Mouse (Mus musculus) spleen, postnatal 10 days (tissue): ENCODE data around the gene Cc2d1a.
A peak's percentile ranks its signal among the peaks of the same experiment; 100 is the strongest.

Source experiments
- DNase-seq, 2 experiments: peaks; one replicate each; pipeline ENCODE4 v3.0.0; 2021 to 2022; ENCODE audit warnings: low spot score in 2 of 2

Cc2d1a gene

GRCm38 (mm10) chr8:84147769-84148530 lies at the start of gene Cc2d1a, which contains the start of gene 4930432K21Rik:
TSS of gene Cc2d1a (minus strand) at chr8:84147936.
TSS of gene 4930432K21Rik (plus strand) at chr8:84148025.
- peak; percentile 77 to 92 for DNase-seq

GRCm38 (mm10) chr8:84197141-84197921 lies 49.6 kb upstream of the Cc2d1a start:
- DNase-seq: peak in 1 of 2 experiments; percentile 64

GRCm38 (mm10) chr8:84194224-84194743 lies 46.5 kb upstream of the Cc2d1a start:
- no peak for DNase-seq

- peak in 1 of 2 experiments; percentile 47 for DNase-seq
Observed at GRCm38 (mm10) chr8:84193566-84193965, 45.8 kb upstream of the Cc2d1a start.

GRCm38 (mm10) chr8:84193161-84193560 lies 45.4 kb upstream of the Cc2d1a start:
- no peak for DNase-seq

- peak in 1 of 2 experiments; percentile 83 for DNase-seq
Observed at GRCm38 (mm10) chr8:84192555-84192954, 44.8 kb upstream of the Cc2d1a start.

GRCm38 (mm10) chr8:84192023-84192422 lies 44.3 kb upstream of the Cc2d1a start:
- peak in 1 of 2 experiments; percentile 43 for DNase-seq

GRCm38 (mm10) chr8:84190191-84190867 lies 42.6 kb upstream of the Cc2d1a start:
- peak in 1 of 2 experiments; percentile 37 for DNase-seq

GRCm38 (mm10) chr8:84189603-84190002 lies 41.9 kb upstream of the Cc2d1a start:
- DNase-seq: no peak

- no peak for DNase-seq
Observed at GRCm38 (mm10) chr8:84188671-84189070, 40.9 kb upstream of the Cc2d1a start.

GRCm38 (mm10) chr8:84187065-84187755 lies 39.5 kb upstream of the Cc2d1a start:
- peak; percentile 68 to 83 for DNase-seq

GRCm38 (mm10) chr8:84186547-84186946 lies 38.8 kb upstream of the Cc2d1a start:
- peak; percentile 65 to 81 for DNase-seq

- no peak for DNase-seq
Observed at GRCm38 (mm10) chr8:84185117-84185516, 37.4 kb upstream of the Cc2d1a start, which contains the start of gene Nanos3. TSS of gene Nanos3 (minus strand) at chr8:84185217.

- no peak for DNase-seq
Observed at GRCm38 (mm10) chr8:84184085-84185043, 36.6 kb upstream of the Cc2d1a start.

- peak; percentile 26 to 43 for DNase-seq
Observed at GRCm38 (mm10) chr8:84183261-84184084, 35.7 kb upstream of the Cc2d1a start.

- DNase-seq: no peak
Observed at GRCm38 (mm10) chr8:84182833-84183232, 35.1 kb upstream of the Cc2d1a start.

- DNase-seq: peak in 1 of 2 experiments; percentile 50
Observed at GRCm38 (mm10) chr8:84180530-84181190, 32.9 kb upstream of the Cc2d1a start.

GRCm38 (mm10) chr8:84179946-84180345 lies 32.2 kb upstream of the Cc2d1a start:
- DNase-seq: no peak
